Mouse (Mus musculus): Measurements from ENCODE around the gene Mier3. TPM values are rescaled to one million over a fixed set of nuclear protein-coding genes. Genes with fewer than 3 reads are reported as not detected.
"Not testable (repeated sequence)": the region's sequence is repeated elsewhere in the genome, so short reads cannot be mapped to it uniquely, and the experiment has no call there.

Mier3 gene
- polyA plus RNA-seq, 1 experiment from 2014 or later, result 12.9 TPM

GRCm38 (mm10) chr13:111703396-111703795 lies 22.6 kb downstream of the Mier3 start:
- no peak for ATAC-seq (ENCODE audit: low read depth)
- H3K4me2 ChIP-seq, result no peak overlapping the region
- no peak for DNase-seq
- peaks cover 71% of the 10 kb centered on the region for H3K36me3 ChIP-seq
- no peak overlapping the region for H3K9ac ChIP-seq
- H3K4me3 ChIP-seq (replicated peaks), result no peak overlapping the region
- H3K27ac ChIP-seq, result no peak overlapping the region
- no peaks in the 10 kb centered on the region for H3K9me3 ChIP-seq (replicated peaks)
- H3K27me3 ChIP-seq, result no peaks in the 10 kb centered on the region
- WGBS (ENCODE audit: insufficient replicate concordance), result 92% methylated on average over 10 of the region's 10 CpGs
- no peaks in the 10 kb centered on the region for H3K4me1 ChIP-seq (replicated peaks)

- WGBS (ENCODE audit: insufficient replicate concordance), result 80% methylated on average over 4 of the region's 4 CpGs
- H3K36me3 ChIP-seq, result peaks cover 77% of the 10 kb centered on the region
These were observed 23.2 kb downstream of the Mier3 start for GRCm38 (mm10) chr13:111703952-111704351.

DNA sequence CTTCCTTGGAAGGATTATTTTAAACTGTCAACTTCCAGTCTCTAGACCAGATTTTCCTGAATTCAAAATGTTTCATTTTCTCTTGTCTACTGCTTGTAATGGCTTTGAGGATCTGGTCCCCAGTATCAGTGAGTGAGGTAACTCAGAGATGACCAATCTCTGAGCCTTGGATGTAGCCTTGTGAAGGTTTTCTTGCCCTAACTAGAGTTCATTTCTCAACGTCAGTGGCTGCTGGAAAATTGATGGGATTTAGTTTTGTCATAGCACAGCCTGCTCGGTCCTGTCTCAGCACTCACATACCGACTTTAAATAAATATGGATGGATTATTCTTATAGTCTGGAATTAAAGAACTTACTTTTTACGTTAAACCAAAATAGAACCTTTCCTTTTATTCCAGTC lies 29.8 kb downstream of the Mier3 start:
- Histone ChIP-seq H3K4me3 (replicated peaks) (no peak overlapping the region), H3K9ac (no peak overlapping the region), H3K4me1 (replicated peaks) (no peaks in the 10 kb centered on the region), H3K36me3 (peaks cover 96% of the 10 kb centered on the region), H3K9me3 (replicated peaks) (no peaks in the 10 kb centered on the region), H3K4me2 (no peak overlapping the region), H3K27me3 (no peaks in the 10 kb centered on the region), H3K27ac (no peak overlapping the region)
- DNase-seq (no peak), ATAC-seq (ENCODE audit: low read depth) (no peak)
- 91% methylated on average over 4 of the region's 4 CpGs for WGBS (ENCODE audit: insufficient replicate concordance)

More at GRCm38 (mm10) chr13:111703952-111704351, 23.2 kb downstream of the Mier3 start:
- H3K4me1 ChIP-seq (replicated peaks); H3K9ac ChIP-seq; H3K27me3 ChIP-seq; H3K9me3 ChIP-seq (replicated peaks); H3K27ac ChIP-seq; DNase-seq; H3K4me2 ChIP-seq; H3K4me3 ChIP-seq (replicated peaks); ATAC-seq (ENCODE audit: low read depth): not testable (repeated sequence)

DNA sequence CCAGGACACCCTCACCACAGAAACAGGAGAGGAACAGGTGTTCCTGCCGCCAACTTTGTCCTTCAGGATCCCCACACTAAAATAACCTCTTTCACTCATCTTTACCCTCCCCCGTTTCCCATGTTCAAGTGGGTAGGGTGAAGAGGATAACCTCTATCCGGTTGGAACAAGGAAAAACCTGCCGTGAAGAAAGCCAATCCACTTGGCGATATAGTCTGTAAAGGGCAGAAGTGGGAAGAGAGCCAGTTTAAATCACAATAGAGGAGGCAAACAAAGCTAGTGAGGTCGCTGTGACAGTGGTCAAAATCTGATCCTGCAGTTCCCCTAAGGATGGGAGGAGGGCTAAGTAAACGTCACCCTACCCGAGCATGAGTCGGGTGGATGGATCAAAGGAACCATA lies 38.9 kb downstream of the Mier3 start:
- H3K4me1 ChIP-seq (replicated peaks), result peaks cover 7% of the 10 kb centered on the region
- no peak overlapping the region for H3K4me2 ChIP-seq
- no peak overlapping the region for H3K27ac ChIP-seq
- DNase-seq (no peak), ATAC-seq (ENCODE audit: low read depth) (no peak)
- WGBS (ENCODE audit: insufficient replicate concordance), result 67% methylated on average over 9 of the region's 9 CpGs
- no peak overlapping the region for H3K4me3 ChIP-seq (replicated peaks)
- H3K9ac ChIP-seq, result no peak overlapping the region
- H3K9me3 ChIP-seq (replicated peaks), result no peaks in the 10 kb centered on the region
- H3K27me3 ChIP-seq, result no peaks in the 10 kb centered on the region
- H3K36me3 ChIP-seq, result peaks cover 37% of the 10 kb centered on the region

DNA sequence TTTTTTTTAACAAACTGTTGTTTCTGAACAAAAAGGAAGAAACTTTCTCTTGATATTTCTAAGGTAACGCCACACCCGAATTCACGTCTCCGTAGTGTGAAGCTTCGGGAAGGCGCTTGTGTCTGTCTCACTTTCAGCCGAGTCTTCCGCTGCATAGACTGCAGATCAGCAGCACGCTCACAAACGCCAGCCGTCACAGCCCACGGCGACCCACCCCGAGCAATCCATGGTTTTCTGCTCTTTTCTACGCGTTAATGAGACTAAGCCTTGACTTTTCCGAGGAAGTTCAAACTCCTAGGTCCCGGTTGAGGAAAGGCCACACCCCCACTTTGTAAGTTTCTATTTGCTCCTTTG lies 44.0 kb downstream of the Mier3 start:
- 0 out of 2 replicates have a peak, but pooled peaks have one; percentile 0 for ATAC-seq (ENCODE audit: low read depth)

GRCm38 (mm10) chr13:111725165-111726077 lies 44.6 kb downstream of the Mier3 start:
- ATAC-seq (ENCODE audit: low read depth), result peak; percentile 97
- no peaks in the 10 kb centered on the region for H3K36me3 ChIP-seq
- H3K4me1 ChIP-seq (replicated peaks), result peaks cover 12% of the 10 kb centered on the region
- DNase-seq, result peak; percentile 99
- peak overlapping the region; percentile 78 for H3K4me3 ChIP-seq (replicated peaks)
- peaks cover 5% of the 10 kb centered on the region for H3K9me3 ChIP-seq (replicated peaks)
- H3K4me2 ChIP-seq, result peak overlapping the region; percentile 88
- no peaks in the 10 kb centered on the region for H3K27me3 ChIP-seq
- H3K9ac ChIP-seq, result peak overlapping the region; percentile 73
- under 1% methylated on average over 65 of the region's 65 CpGs for WGBS (ENCODE audit: insufficient replicate concordance)
- peak overlapping the region; percentile 88 for H3K27ac ChIP-seq

More for the DNA sequence above, 44.0 kb downstream of the Mier3 start:
- peaks cover 12% of the 10 kb centered on the region for H3K4me1 ChIP-seq (replicated peaks)
- no peaks in the 10 kb centered on the region for H3K27me3 ChIP-seq
- peak overlapping the region; percentile 88 for H3K4me2 ChIP-seq
- H3K9ac ChIP-seq, result peak overlapping the region; percentile 73
- peak overlapping the region; percentile 88 for H3K27ac ChIP-seq
- no peaks in the 10 kb centered on the region; the same call in 1 of the 2 replicates for H3K36me3 ChIP-seq
- no peak for DNase-seq
- WGBS (ENCODE audit: insufficient replicate concordance), result under 1% methylated on average over 18 of the region's 18 CpGs
- peak overlapping the region; percentile 78 for H3K4me3 ChIP-seq (replicated peaks)
- peaks cover 5% of the 10 kb centered on the region for H3K9me3 ChIP-seq (replicated peaks)

DNA sequence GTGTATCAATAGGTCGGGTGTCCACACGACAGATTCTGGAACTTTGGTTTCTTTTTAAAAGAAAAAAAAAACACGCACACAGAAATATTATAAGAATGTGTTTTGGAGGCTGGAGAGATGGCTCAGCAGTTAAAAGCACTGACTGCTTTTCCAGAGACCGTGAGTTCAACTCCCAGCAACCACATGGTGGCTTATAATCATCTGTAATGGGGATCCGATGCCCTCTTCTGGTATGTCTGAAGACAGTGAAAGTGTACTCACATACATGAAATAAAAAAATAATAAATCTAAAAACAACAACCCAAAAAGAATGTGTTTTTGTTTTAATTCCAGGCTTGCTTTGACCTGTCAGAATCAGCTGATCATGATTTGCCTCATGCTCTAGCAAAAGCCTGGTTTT lies 46.1 kb downstream of the Mier3 start:
- DNase-seq (no peak), ATAC-seq (ENCODE audit: low read depth) (no peak)
- peaks cover 12% of the 10 kb centered on the region for H3K4me1 ChIP-seq (replicated peaks)
- 78% methylated on average over 5 of the region's 5 CpGs for WGBS (ENCODE audit: insufficient replicate concordance)
- no peak overlapping the region for H3K4me2 ChIP-seq
- H3K27ac ChIP-seq, result no peak overlapping the region
- H3K27me3 ChIP-seq, result no peaks in the 10 kb centered on the region
- no peak overlapping the region for H3K4me3 ChIP-seq (replicated peaks)
- H3K9me3 ChIP-seq (replicated peaks), result peaks cover 5% of the 10 kb centered on the region
- H3K36me3 ChIP-seq, result no peaks in the 10 kb centered on the region
- no peak overlapping the region for H3K9ac ChIP-seq

- WGBS (ENCODE audit: insufficient replicate concordance), result 52% methylated on average over 7 of the region's 7 CpGs
- no peak overlapping the region for H3K27ac ChIP-seq
These were observed 60.6 kb downstream of the Mier3 start for GRCm38 (mm10) chr13:111741204-111741990.

GRCm38 (mm10) chr13:111741991-111742615 lies 61.3 kb downstream of the Mier3 start:
- Histone ChIP-seq H3K4me3 (replicated peaks) (no peak overlapping the region), H3K4me1 (replicated peaks) (peaks cover 38% of the 10 kb centered on the region), H3K9ac (no peak overlapping the region), H3K9me3 (replicated peaks) (0 out of 2 replicates have a peak, but pooled peaks cover 2% of the 10 kb centered on the region), H3K27me3 (no peaks in the 10 kb centered on the region), H3K27ac (no peak overlapping the region), H3K36me3 (no peaks in the 10 kb centered on the region), H3K4me2 (no peak overlapping the region)
- ATAC-seq (ENCODE audit: low read depth) (no peak), DNase-seq (peak; percentile 31)
- WGBS (ENCODE audit: insufficient replicate concordance), result 55% methylated on average over 6 of the region's 6 CpGs

More at GRCm38 (mm10) chr13:111741204-111741990, 60.6 kb downstream of the Mier3 start:
- H3K4me3 ChIP-seq (replicated peaks), result no peak overlapping the region
- H3K4me1 ChIP-seq (replicated peaks), result peaks cover 32% of the 10 kb centered on the region
- H3K4me2 ChIP-seq, result no peak overlapping the region
- no peaks in the 10 kb centered on the region for H3K36me3 ChIP-seq
- DNase-seq (no peak), ATAC-seq (ENCODE audit: low read depth) (no peak)
- 0 out of 2 replicates have a peak, but pooled peaks cover 2% of the 10 kb centered on the region for H3K9me3 ChIP-seq (replicated peaks)
- no peak overlapping the region for H3K9ac ChIP-seq
- no peaks in the 10 kb centered on the region for H3K27me3 ChIP-seq

- peak overlapping the region; percentile 53 for H3K9ac ChIP-seq
- H3K27me3 ChIP-seq, result no peaks in the 10 kb centered on the region
- 52% methylated on average over 6 of the region's 6 CpGs for WGBS (ENCODE audit: insufficient replicate concordance)
These were observed 63.6 kb downstream of the Mier3 start for GRCm38 (mm10) chr13:111744233-111745000.

More at GRCm38 (mm10) chr13:111744233-111745000, 63.6 kb downstream of the Mier3 start:
- Histone ChIP-seq H3K4me3 (replicated peaks) (no peak overlapping the region), H3K4me1 (replicated peaks) (peaks cover 50% of the 10 kb centered on the region), H3K9me3 (replicated peaks) (no peaks in the 10 kb centered on the region), H3K4me2 (peak overlapping the region; percentile 48), H3K36me3 (peaks cover 20% of the 10 kb centered on the region), H3K27ac (peak overlapping the region; percentile 92)
- peak; percentile 33 for DNase-seq
- peak; percentile 87 for ATAC-seq (ENCODE audit: low read depth)

All from liver, embryonic 13.5 days (tissue).